Mouse (Mus musculus): ENCODE results near the gene Slpi.

DNA sequence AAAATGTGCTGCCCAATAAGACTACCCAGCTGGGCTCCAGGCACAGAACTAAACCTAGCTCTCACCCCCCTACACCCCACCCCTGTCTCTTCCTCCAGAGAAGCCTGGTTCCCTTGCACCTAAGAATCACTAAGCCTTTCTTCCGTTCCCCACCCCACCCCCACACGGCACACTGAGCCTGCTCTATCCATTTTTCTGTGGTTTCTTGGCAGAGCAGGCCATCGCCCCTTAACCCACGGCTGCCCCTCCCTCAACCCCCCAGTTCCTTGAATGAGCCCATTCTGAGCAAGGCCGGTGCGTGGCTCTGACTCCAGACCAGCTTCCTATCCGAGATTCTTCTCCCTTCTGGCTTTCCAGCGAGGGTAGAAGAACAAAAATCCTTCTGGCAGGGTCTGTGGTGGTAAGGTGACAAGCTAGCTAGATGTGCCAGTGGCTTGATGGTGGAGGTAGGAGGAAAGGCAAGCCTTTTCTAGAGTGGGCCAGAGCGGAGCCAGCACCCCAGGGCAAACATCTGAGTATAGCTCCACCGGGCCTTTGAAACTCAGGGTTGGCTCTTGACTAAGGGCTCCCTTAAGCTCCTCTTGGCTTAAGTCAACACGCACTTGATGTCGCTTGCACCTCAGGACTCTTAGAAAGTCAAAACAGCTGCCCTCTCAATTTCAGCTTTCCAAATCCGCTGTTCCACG, 14.6 kb upstream of the Slpi start:
- no peak for TF ChIP-seq GATA1 (IDR thresholded peaks at IDR 0.05; ENCODE audit: borderline replicate concordance, low read length)
- TF ChIP-seq CTCF (IDR thresholded peaks at IDR 0.05; ENCODE audit: low read depth, low read length) = 0 out of 2 replicates have a peak, but pooled peaks have one; percentile 1

Data from G1E (cell line).